In genomic region chr2:174328926-174329662, GRCm38 (mm10) we compare ENCODE assay signal across 8 mouse cellular contexts. TPM values are rescaled to one million over a fixed set of nuclear protein-coding genes. Genes with fewer than 3 reads are reported as not detected.
A peak's percentile ranks its signal among the peaks of the same experiment; 100 is the strongest.
DNase-seq lines count a peak whose midpoint lies in the region; ATAC-seq and TF ChIP-seq lines count a peak whose summit lies in the region.

No protein-coding gene starts in this region.

- no peak for TF ChIP-seq CTCF in layer of hippocampus, adult 2 months (conservative IDR thresholded peaks at IDR 0.05)
- TF ChIP-seq CTCF in liver, postnatal 0 days (IDR thresholded peaks at IDR 0.05; ENCODE audit: low read depth) = 0 out of 2 replicates have a peak, but pooled peaks have one; percentile 3
- no peak for TF ChIP-seq CTCF in olfactory bulb, adult 2 months (IDR thresholded peaks at IDR 0.05; ENCODE audit: insufficient read depth, low read depth, low read length)

- no peaks in the 10 kb centered on the region for H3K27me3 ChIP-seq in embryonic facial prominence, embryonic 15.5 days
- H3K27me3 ChIP-seq in liver, postnatal 0 days (ENCODE audit: insufficient read depth, low read length) = no peaks in the 10 kb centered on the region

- H3K4me1 ChIP-seq in embryonic facial prominence, embryonic 15.5 days = peaks cover 33% of the 10 kb centered on the region
- peaks cover 25% of the 10 kb centered on the region for H3K4me1 ChIP-seq in liver, postnatal 0 days (ENCODE audit: insufficient read depth)
- H3K4me1 ChIP-seq in olfactory bulb, adult 2 months (ENCODE audit: control insufficient read depth, insufficient read depth, low read length) = peaks cover 16% of the 10 kb centered on the region

- TF ChIP-seq POLR2A in olfactory bulb, adult 2 months (IDR thresholded peaks at IDR 0.05; ENCODE audit: insufficient read depth, low read depth, low read length) = no peak

- ATAC-seq in embryonic facial prominence, embryonic 15.5 days (ENCODE audit: insufficient number of reproducible peaks, low FRiP score, low TSS enrichment, low read depth) = no peak
- ATAC-seq in inflammation-experienced regulatory T-cells, adult 6 months = peak; percentile 14
- ATAC-seq in liver, postnatal 0 days = no peak

- TF ChIP-seq EP300 in liver, postnatal 0 days (IDR thresholded peaks at IDR 0.05; ENCODE audit: low read depth) = no peak

- 39% methylated on average over 58 of the region's 58 CpGs for WGBS in embryonic facial prominence, embryonic 15.5 days
- 50% methylated on average over 56 of the region's 58 CpGs for WGBS in liver, postnatal 0 days (ENCODE audit: insufficient replicate concordance)
- 45% methylated on average over 58 of the region's 58 CpGs for WGBS in olfactory bulb, adult 2 months

- peak overlapping the region; percentile 86 for H3K4me3 ChIP-seq in layer of hippocampus, adult 2 months
- H3K4me3 ChIP-seq in embryonic facial prominence, embryonic 15.5 days (replicated peaks) = peak overlapping the region; percentile 98
- H3K4me3 ChIP-seq in liver, postnatal 0 days (ENCODE audit: low read depth, low read length) = peak overlapping the region; percentile 88
- peak overlapping the region; percentile 97 for H3K4me3 ChIP-seq in olfactory bulb, adult 2 months (ENCODE audit: insufficient read depth, low read depth, low read length)

- peak overlapping the region; percentile 69 for H3K4me2 ChIP-seq in embryonic facial prominence, embryonic 15.5 days (replicated peaks)
- H3K4me2 ChIP-seq in liver, postnatal 0 days (ENCODE audit: low read depth, low read length) = peak overlapping the region; percentile 96

- DNase-seq in layer of hippocampus, adult 2 months (ENCODE audit: low spot score in 2 of 2) = peak in 1 of 2 experiments; percentile 57
- DNase-seq in layer of hippocampus, adult 18-20 months (ENCODE audit: low spot score in 2 of 2) = no peak
- DNase-seq in T-cell, adult 2 months (ENCODE audit: low spot score) = peak; percentile 43
- peak; percentile 52 for DNase-seq in liver, postnatal 0 days
- no peak for DNase-seq in frontal cortex, postnatal 14 days (ENCODE audit: low spot score in 2 of 2)

- H3K27ac ChIP-seq in layer of hippocampus, adult 2 months = peak overlapping the region; percentile 96
- peak overlapping the region; percentile 98 for H3K27ac ChIP-seq in embryonic facial prominence, embryonic 15.5 days (replicated peaks)
- peak overlapping the region; percentile 96 for H3K27ac ChIP-seq in liver, postnatal 0 days (ENCODE audit: low read depth)
- H3K27ac ChIP-seq in olfactory bulb, adult 2 months (ENCODE audit: insufficient read depth, low read depth, low read length) = peak overlapping the region; percentile 74

- H3K36me3 ChIP-seq in embryonic facial prominence, embryonic 15.5 days = peaks cover 3% of the 10 kb centered on the region
- H3K36me3 ChIP-seq in liver, postnatal 0 days (replicated peaks; ENCODE audit: insufficient read depth, low read length) = peaks cover 2% of the 10 kb centered on the region; the same call in 1 of the 2 replicates

- no peaks in the 10 kb centered on the region for H3K9me3 ChIP-seq in embryonic facial prominence, embryonic 15.5 days (replicated peaks)
- no peaks in the 10 kb centered on the region for H3K9me3 ChIP-seq in liver, postnatal 0 days (ENCODE audit: low read length)

- peak overlapping the region; percentile 100 for H3K9ac ChIP-seq in embryonic facial prominence, embryonic 15.5 days
- peak overlapping the region; percentile 95 for H3K9ac ChIP-seq in liver, postnatal 0 days (replicated peaks)

RNA-seq across cellular contexts. Expression of gene Gm20721, which starts 17.4 kb away (rescaled TPM):
- total RNA-seq in layer of hippocampus, adult 2 months (2021) = 1 to 10 TPM; 2.0 to 3.5 TPM
- 1 to 10 TPM; 3.1 to 3.2 TPM for total RNA-seq in layer of hippocampus, adult 18-20 months (2021)
- polyA plus RNA-seq in embryonic facial prominence, embryonic 15.5 days (2015; fragmentation: Nextera tagmentation; extraction: Ambion mirVana) = 26.0 and 38.6 TPM in 2 replicates
- polyA plus RNA-seq in inflammation-experienced regulatory T-cells, adult 6 months (2017; shearing (Covaris generic)) = not detected
- 1.3 and 2.9 TPM in 2 replicates for polyA plus RNA-seq in liver, postnatal 0 days (2015; fragmentation: Nextera tagmentation; extraction: Ambion mirVana)
- not detected in 2 replicates for polyA plus RNA-seq in olfactory bulb, adult 2 months (2012; ENCODE audit: insufficient read depth, insufficient read length, low replicate concordance, missing spikeins)

RNA-seq across cellular contexts. Expression of gene Gnas, which starts 45.0 kb away (rescaled TPM):
- total RNA-seq in layer of hippocampus, adult 2 months (2021) = 1,000 to 10,000 TPM; 1,674 to 1,781 TPM
- total RNA-seq in layer of hippocampus, adult 18-20 months (2021) = 1,000 to 10,000 TPM; 1,915 to 1,929 TPM
- 2,102 and 2,156 TPM in 2 replicates for polyA plus RNA-seq in embryonic facial prominence, embryonic 15.5 days (2015; fragmentation: Nextera tagmentation; extraction: Ambion mirVana)
- polyA plus RNA-seq in inflammation-experienced regulatory T-cells, adult 6 months (2017; shearing (Covaris generic)) = 100 to 1,000 TPM; 121 to 127 (median 126) TPM
- polyA plus RNA-seq in liver, postnatal 0 days (2015; fragmentation: Nextera tagmentation; extraction: Ambion mirVana) = 332 and 343 TPM in 2 replicates
- 195 and 698 TPM in 2 replicates for polyA plus RNA-seq in olfactory bulb, adult 2 months (2012; ENCODE audit: insufficient read depth, insufficient read length, low replicate concordance, missing spikeins)

Comparison
In these comparisons a context has a peak if more than half of its experiments do, and no peak if none do; other contexts are left out.
1. DNase-seq: peak in T-cell, adult 2 months (single experiment) and liver, postnatal 0 days (single experiment); none in layer of hippocampus, adult 18-20 months (0 of 2) and frontal cortex, postnatal 14 days (0 of 2).
2. Peak in every context shown above with its lines, with median percentiles within 50 percentile points of each other: H3K27ac ChIP-seq and H3K4me3 ChIP-seq.